Mouse (Mus musculus) kidney, embryonic 14.5 days (tissue): ENCODE results near the gene Tsga10ip. TPM values are rescaled to one million over a fixed set of nuclear protein-coding genes. Genes with fewer than 3 reads are reported as not detected.

Experiments used
- ATAC-seq: fragments of 200-750 bp; cut with Nextera tagmentation; 2 replicates; pipeline ENCODE4 v1.8.0; 2017; ENCODE audit warnings: moderate number of reproducible peaks, mild to moderate bottlenecking, moderate TSS enrichment, moderate library complexity; ENCODE audit not compliant: low FRiP score, low TSS enrichment
- H3K27ac ChIP-seq: fragments of 300-500 bp; sonication (generic); 2 replicates; pipeline ENCODE4 v1.5.1; 2014; ENCODE audit warnings: low read depth, mild to moderate bottlenecking, low read length, moderate library complexity, mixed read lengths
- H3K27me3 ChIP-seq: fragments of 300-500 bp; sonication (generic); 2 replicates; pipeline ENCODE4 v1.6.1; 2014; ENCODE audit warnings: mild to moderate bottlenecking, low read length; ENCODE audit not compliant: control insufficient read depth, insufficient read depth
- H3K36me3 ChIP-seq: fragments of 300-500 bp; sonication (generic); 2 replicates; pipeline ENCODE4 v1.6.1; 2014; ENCODE audit warnings: low read length, mixed read lengths; ENCODE audit not compliant: control insufficient read depth, insufficient read depth
- H3K4me1 ChIP-seq: fragments of 300-500 bp; sonication (generic); 2 replicates; pipeline ENCODE4 v1.6.1; 2014; ENCODE audit warnings: low read length, mixed read lengths; ENCODE audit not compliant: control insufficient read depth, insufficient read depth
- H3K4me2 ChIP-seq: fragments of 300-500 bp; sonication (generic); replicated peaks from 2 replicates; pipeline ENCODE4 v1.6.1; 2014; ENCODE audit warnings: low read depth, mild to moderate bottlenecking, low read length
- H3K4me3 ChIP-seq: fragments of 300-500 bp; sonication (generic); 2 replicates; pipeline ENCODE4 v1.5.1; 2014; ENCODE audit warnings: mild to moderate bottlenecking, low read length
- H3K9ac ChIP-seq: fragments of 300-500 bp; sonication (generic); 2 replicates; pipeline ENCODE4 v1.6.1; 2014; ENCODE audit warnings: low read depth, mild to moderate bottlenecking, low read length, moderate library complexity
- H3K9me3 ChIP-seq: fragments of 300-500 bp; sonication (generic); 2 replicates; pipeline ENCODE4 v1.6.1; 2016; ENCODE audit warnings: low read length; ENCODE audit not compliant: control insufficient read depth
- whole genome bisulfite sequencing: fragments of 180-500 bp; shearing (Covaris S2); extraction: QIAGEN DNeasy Blood & Tissue Kit; methylation state at CpG from one replicate; pipeline ENCODE4 v1.1.7; 2014; 5-methylcytosine and 5-hydroxymethylcytosine counted together
- polyA plus RNA-seq: library from polyadenylated mRNA; unstranded; fragments of >200 nt; fragmentation: Nextera tagmentation; extraction: Ambion mirVana; gene quantifications from 2 replicates; pipeline ENCODE4 v1.2.1, GENCODE M21; 2014

Gene Tsga10ip
- 0.16 and 0.35 TPM in 2 replicates for polyA plus RNA-seq

GRCm38 (mm10) chr19:5402293-5402692 is at the start of gene Tsga10ip:
Gene Tsga10ip (minus strand): TSS chr19:5402526.
- no peaks in the 10 kb centered on the region for H3K36me3 ChIP-seq
- no peak for ATAC-seq
- H3K27ac ChIP-seq: no peak within 1 kb of the TSS
- H3K9ac ChIP-seq: no peak within 1 kb of the TSS
- no peaks in the 10 kb centered on the region for H3K4me1 ChIP-seq
- no peak within 1 kb of the TSS for H3K4me3 ChIP-seq
- H3K9me3 ChIP-seq: no peaks in the 10 kb centered on the region
- H3K4me2 ChIP-seq: no peak within 1 kb of the TSS
- 78% methylated on average over 8 of the region's 8 CpGs for WGBS
- no peaks in the 10 kb centered on the region for H3K27me3 ChIP-seq

GRCm38 (mm10) chr19:5451766-5452165 is 49.4 kb upstream of the Tsga10ip start:
- H3K4me1 ChIP-seq: peaks cover 27% of the 10 kb centered on the region; the same call in 1 of the 2 replicates
- H3K9me3 ChIP-seq: no peaks in the 10 kb centered on the region
- H3K36me3 ChIP-seq: peaks cover 10% of the 10 kb centered on the region
- no peak for ATAC-seq
- H3K4me3 ChIP-seq: no peak overlapping the region
- H3K27me3 ChIP-seq: peaks cover 27% of the 10 kb centered on the region
- WGBS: 78% methylated on average over 6 of the region's 6 CpGs
- H3K27ac ChIP-seq: no peak overlapping the region
- no peak overlapping the region for H3K4me2 ChIP-seq
- H3K9ac ChIP-seq: no peak overlapping the region

DNA sequence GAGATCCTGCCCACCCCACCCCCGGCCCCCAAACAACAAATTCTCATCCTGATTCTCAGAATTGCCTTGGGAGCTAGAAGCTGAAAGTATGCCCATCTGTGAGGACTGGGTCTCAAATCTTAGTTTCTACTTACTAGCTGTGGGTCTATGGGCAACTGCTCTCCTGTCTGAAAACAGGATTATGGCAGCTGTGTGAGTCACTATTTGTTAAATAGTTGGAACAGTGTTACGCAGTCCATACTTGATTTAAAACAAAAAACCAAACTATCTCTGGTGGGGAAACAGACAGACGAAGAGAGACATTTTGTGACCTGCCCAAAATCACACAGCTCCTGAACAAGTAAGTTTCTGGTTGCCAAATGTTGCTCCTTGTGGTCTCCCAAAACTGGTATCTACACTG is 47.3 kb upstream of the Tsga10ip start:
- ATAC-seq: no peak
- Histone ChIP-seq H3K9ac (no peak overlapping the region), H3K4me3 (no peak overlapping the region), H3K27me3 (peaks cover 30% of the 10 kb centered on the region), H3K9me3 (no peaks in the 10 kb centered on the region), H3K27ac (no peak overlapping the region), H3K4me1 (peaks cover 7% of the 10 kb centered on the region; the same call in 1 of the 2 replicates), H3K36me3 (peaks cover 10% of the 10 kb centered on the region), H3K4me2 (no peak overlapping the region)
- 90% methylated on average over 3 of the region's 3 CpGs for WGBS

DNA sequence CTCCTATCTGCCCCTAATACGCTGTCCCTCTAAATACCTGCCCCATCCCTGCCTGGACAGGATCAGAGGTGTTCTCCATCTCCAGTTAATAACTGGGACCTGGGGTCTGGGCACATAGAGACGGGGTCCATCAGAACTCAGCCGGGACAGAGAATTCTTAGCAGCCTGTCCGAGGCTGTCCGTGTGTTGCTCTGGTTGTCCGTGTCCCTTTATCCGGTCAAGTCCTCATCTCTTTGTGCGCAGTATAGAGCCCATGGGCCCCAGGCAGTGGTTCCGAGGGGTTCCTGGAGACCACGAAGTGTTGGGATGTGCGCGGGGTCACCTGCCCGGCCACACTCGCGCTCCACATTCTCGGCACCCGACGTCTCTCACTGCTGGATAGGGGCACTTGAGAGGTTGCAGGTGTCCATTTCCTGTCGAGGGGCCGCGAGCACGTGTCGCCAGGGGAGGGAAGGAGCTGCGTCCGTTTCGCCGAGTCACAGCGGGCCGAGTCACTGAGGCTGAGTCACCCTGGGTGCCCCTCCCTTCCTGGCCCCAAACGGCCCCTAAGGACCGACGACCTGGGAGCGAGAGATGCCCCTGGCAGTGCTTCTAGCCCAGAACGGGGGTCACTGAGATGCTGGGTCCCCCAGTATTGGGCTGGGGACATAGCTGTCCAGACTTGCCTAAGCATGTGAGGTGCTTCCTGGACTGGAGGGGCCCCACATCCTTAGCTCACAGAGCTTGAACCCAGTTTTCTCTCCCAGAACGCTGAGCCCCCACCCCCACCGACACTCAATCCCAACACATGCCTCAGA is 46.2 kb upstream of the Tsga10ip start:
- Histone ChIP-seq H3K4me1 (no peaks in the 10 kb centered on the region; the same call in 1 of the 2 replicates), H3K9me3 (no peaks in the 10 kb centered on the region), H3K4me3 (peak overlapping the region; percentile 52), H3K9ac (no peak overlapping the region), H3K36me3 (no peaks in the 10 kb centered on the region), H3K27ac (no peak overlapping the region), H3K27me3 (peaks cover 30% of the 10 kb centered on the region), H3K4me2 (peak overlapping the region; percentile 90)
- no peak; the same call in 1 of the 2 replicates for ATAC-seq
- WGBS: 6% methylated on average over 36 of the region's 36 CpGs

GRCm38 (mm10) chr19:5447515-5448353 is 45.4 kb upstream of the Tsga10ip start, which contains the start of gene Fosl1:
Gene Fosl1 (plus strand): TSS chr19:5447547.
- H3K4me1 ChIP-seq: no peaks in the 10 kb centered on the region; the same call in 1 of the 2 replicates
- ATAC-seq: peak; percentile 53; the same call in 1 of the 2 replicates
- H3K4me3 ChIP-seq: peak within 1 kb of the TSS; percentile 52
- H3K4me2 ChIP-seq: peak within 1 kb of the TSS; percentile 90
- peaks cover 30% of the 10 kb centered on the region for H3K27me3 ChIP-seq
- whole genome bisulfite sequencing: under 1% methylated on average over 70 of the region's 70 CpGs
- H3K27ac ChIP-seq: no peak within 1 kb of the TSS
- peak within 1 kb of the TSS; percentile 5; the same call in 1 of the 2 replicates for H3K9ac ChIP-seq
- H3K9me3 ChIP-seq: no peaks in the 10 kb centered on the region
- H3K36me3 ChIP-seq: no peaks in the 10 kb centered on the region

DNA sequence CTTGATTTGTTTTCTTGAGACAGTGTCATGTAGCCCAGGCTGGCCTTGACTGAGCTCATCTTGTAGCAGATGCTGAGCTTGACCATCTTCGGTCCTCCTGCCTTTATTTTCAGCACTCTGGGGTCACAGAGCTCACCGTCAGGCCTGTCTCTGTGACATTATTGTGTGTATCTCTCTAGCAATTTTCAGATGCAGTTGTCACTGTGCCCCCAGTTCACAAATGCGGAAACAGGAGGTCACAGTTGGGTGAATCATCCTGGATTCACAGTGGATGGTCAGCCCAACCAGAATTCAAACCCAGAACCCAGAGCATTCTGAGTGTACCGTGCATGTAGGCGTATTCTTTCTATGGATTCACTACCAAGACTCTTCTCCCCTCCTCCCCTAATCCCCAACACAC is 43.4 kb upstream of the Tsga10ip start:
- peaks cover 30% of the 10 kb centered on the region for H3K27me3 ChIP-seq
- no peak overlapping the region for H3K27ac ChIP-seq
- H3K4me3 ChIP-seq: no peak overlapping the region
- H3K4me2 ChIP-seq: no peak overlapping the region
- no peaks in the 10 kb centered on the region for H3K36me3 ChIP-seq
- H3K9ac ChIP-seq: no peak overlapping the region
- no peaks in the 10 kb centered on the region; the same call in 1 of the 2 replicates for H3K4me1 ChIP-seq
- ATAC-seq: no peak
- 83% methylated on average over 5 of the region's 5 CpGs for WGBS
- H3K9me3 ChIP-seq: no peaks in the 10 kb centered on the region

DNA sequence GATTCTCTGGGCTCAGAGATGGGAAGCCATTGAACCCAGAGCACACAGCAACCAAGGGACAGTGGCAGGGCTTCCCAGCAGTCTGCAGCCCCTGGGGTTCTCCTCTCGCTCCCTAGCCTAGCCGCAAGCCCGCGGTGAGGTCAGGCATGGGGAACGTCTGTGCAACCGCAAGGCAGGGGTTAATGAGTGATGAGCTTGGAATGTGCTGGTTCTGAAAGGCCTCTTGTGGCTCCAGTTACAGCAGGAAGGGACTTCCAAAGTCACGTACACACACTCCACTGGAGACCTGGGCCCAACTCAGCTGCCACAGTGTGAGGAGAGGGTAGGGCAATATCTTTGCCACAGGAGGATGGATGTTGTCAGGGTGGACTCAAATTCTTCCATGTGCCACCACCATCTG is 42.6 kb upstream of the Tsga10ip start:
- H3K36me3 ChIP-seq: no peaks in the 10 kb centered on the region
- H3K9me3 ChIP-seq: no peaks in the 10 kb centered on the region; the same call in 1 of the 2 replicates
- H3K4me2 ChIP-seq: no peak overlapping the region
- no peak overlapping the region for H3K4me3 ChIP-seq
- 31% methylated on average over 7 of the region's 7 CpGs for WGBS
- no peak overlapping the region for H3K9ac ChIP-seq
- no peaks in the 10 kb centered on the region; the same call in 1 of the 2 replicates for H3K4me1 ChIP-seq
- ATAC-seq: no peak
- H3K27ac ChIP-seq: no peak overlapping the region
- H3K27me3 ChIP-seq: peaks cover 30% of the 10 kb centered on the region

GRCm38 (mm10) chr19:5444371-5444908 is 42.1 kb upstream of the Tsga10ip start:
- no peak for ATAC-seq
- H3K36me3 ChIP-seq: no peaks in the 10 kb centered on the region
- H3K27me3 ChIP-seq: peaks cover 27% of the 10 kb centered on the region
- H3K9me3 ChIP-seq: no peaks in the 10 kb centered on the region; the same call in 1 of the 2 replicates
- no peak overlapping the region for H3K4me2 ChIP-seq
- H3K9ac ChIP-seq: no peak overlapping the region
- no peak overlapping the region for H3K27ac ChIP-seq
- no peak overlapping the region for H3K4me3 ChIP-seq
- WGBS: 63% methylated on average over 9 of the region's 9 CpGs
- H3K4me1 ChIP-seq: no peaks in the 10 kb centered on the region; the same call in 1 of the 2 replicates
